Mouse (Mus musculus) spleen, adult 2 months (tissue): ENCODE measurements at regions not wholly inside any gene's neighbourhood (a gene's known extent, or its start where the extent isn't known, plus 50 kb on each side); places are given as distances from the start of the nearest gene placed in this dataset.

Source experiments
- CTCF ChIP-seq: fragments of 200-500 bp; IDR thresholded peaks from 2 replicates; pipeline ENCODE4 v1.5.1; 2011; ENCODE audit warnings: mild to moderate bottlenecking, inconsistent platforms; ENCODE audit not compliant: insufficient read depth, insufficient read length, insufficient replicate concordance; ENCODE audit errors: extremely low read depth
- POLR2A ChIP-seq: fragments of 200-500 bp; IDR thresholded peaks from 2 replicates; pipeline ENCODE4 v1.6.1; 2011; ENCODE audit warnings: low read depth, low read length, inconsistent platforms

- TF ChIP-seq POLR2A = no peak
- no peak for TF ChIP-seq CTCF
Measured at GRCm38 (mm10) chr6:31169868-31170600, 211.2 kb upstream of the Klf14 start.
